Mouse (Mus musculus) regulatory T cell (primary cell): ENCODE measurements around the gene Plscr4.

Experiments used
- in situ Hi-C: fragments of 300-600 bp; cut with MboI, MseI; formaldehyde crosslinking; loops from one replicate; pipeline ENCODE4 v1.15.1; 2025; ENCODE audit warnings: high pct_unique_total_duplicates

The Plscr4 gene

GRCm38 (mm10) chr9:92511696-92512095, 54.5 kb downstream of the Plscr4 start:
- in situ Hi-C loops = no loop called here

GRCm38 (mm10) chr9:92517036-92517435, 59.9 kb downstream of the Plscr4 start:
- in situ Hi-C loops = no loop called here

GRCm38 (mm10) chr9:92520751-92521150, 63.6 kb downstream of the Plscr4 start:
- in situ Hi-C loops = no loop called here

DNA sequence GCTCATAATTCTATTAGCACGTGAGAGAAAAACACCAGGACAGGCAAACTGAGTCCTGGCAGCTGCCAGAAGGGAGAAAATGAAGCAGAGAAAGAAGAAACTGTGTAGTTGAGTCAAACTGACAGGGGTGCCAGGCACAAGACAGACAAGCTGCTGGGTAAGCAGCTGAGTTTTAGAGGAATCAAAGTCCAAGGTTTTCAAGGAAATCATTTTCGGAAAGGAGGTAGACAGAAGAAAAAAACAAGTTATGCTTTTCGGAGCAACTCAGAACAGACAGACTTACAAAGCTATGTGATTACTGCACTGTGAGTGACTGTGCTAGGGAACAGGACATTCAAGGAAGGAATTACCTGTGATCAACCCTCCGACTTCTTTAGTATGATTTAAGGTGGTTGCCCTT, 67.3 kb downstream of the Plscr4 start:
- in situ Hi-C loops = no loop called here

- in situ Hi-C loops = no loop called here
These were observed 72.9 kb downstream of the Plscr4 start for GRCm38 (mm10) chr9:92530055-92530454.

- in situ Hi-C loops = loop anchor here (5.0 kb wide), 1 partner anchor 310 kb away; no protein-coding TSS in a partner anchor
These were observed 80.6 kb downstream of the Plscr4 start for GRCm38 (mm10) chr9:92537735-92538134.

GRCm38 (mm10) chr9:92538216-92538615, 81.0 kb downstream of the Plscr4 start:
- in situ Hi-C loops = loop anchor here (5.0 kb wide), 1 partner anchor 311 kb away; no protein-coding TSS in a partner anchor
